Mouse (Mus musculus): ENCODE measurements around the gene Gm49450. TPM values are rescaled to one million over a fixed set of nuclear protein-coding genes. Genes with fewer than 3 reads are reported as not detected.
"Not testable (repeated sequence)": the region's sequence is repeated elsewhere in the genome, so short reads cannot be mapped to it uniquely, and the experiment has no call there.

Gm49450 gene
- polyA plus RNA-seq, 1 experiment from 2014 or later, result not detected

DNA sequence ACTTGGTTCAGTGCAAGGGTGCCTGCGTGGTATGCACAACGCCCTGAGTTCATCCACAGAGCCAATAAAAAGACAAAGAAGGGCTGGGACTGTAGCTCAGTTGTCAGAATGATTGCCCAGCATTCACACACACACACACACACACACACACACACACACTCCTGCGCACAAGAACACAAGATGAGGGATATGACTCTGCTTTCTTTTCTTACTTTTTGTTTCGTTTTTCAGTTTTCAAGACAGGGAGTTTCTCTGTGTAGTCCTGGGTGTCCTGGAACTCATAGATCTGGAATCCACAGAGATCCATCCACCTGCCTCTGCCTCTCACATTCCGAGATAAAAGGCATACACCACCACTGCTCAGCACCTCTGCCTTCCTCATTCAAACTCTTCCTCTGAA is 25.8 kb downstream of the Gm49450 start:
- no peak overlapping the region for H3K4me2 ChIP-seq (ENCODE audit: low read depth, low read length)
- H3K27me3 ChIP-seq (replicated peaks; ENCODE audit: control insufficient read depth, insufficient read depth, low read length), result no peaks in the 10 kb centered on the region
- H3K4me1 ChIP-seq (ENCODE audit: control insufficient read depth, insufficient read depth, low read length), result no peaks in the 10 kb centered on the region
- DNase-seq (ENCODE audit: low spot score) (no peak), ATAC-seq (ENCODE audit: low read depth) (no peak)
- WGBS, result 82% methylated on average over 5 of the region's 5 CpGs
- no peak overlapping the region for H3K4me3 ChIP-seq (ENCODE audit: low read depth, low read length)
- H3K9ac ChIP-seq (ENCODE audit: low read depth, low read length), result no peak overlapping the region
- H3K9me3 ChIP-seq (ENCODE audit: control insufficient read depth, low read length), result no peaks in the 10 kb centered on the region
- peaks cover 9% of the 10 kb centered on the region for H3K36me3 ChIP-seq (ENCODE audit: control insufficient read depth, insufficient read depth, low read length)
- no peak overlapping the region for H3K27ac ChIP-seq (replicated peaks; ENCODE audit: low read depth, low read length)

DNA sequence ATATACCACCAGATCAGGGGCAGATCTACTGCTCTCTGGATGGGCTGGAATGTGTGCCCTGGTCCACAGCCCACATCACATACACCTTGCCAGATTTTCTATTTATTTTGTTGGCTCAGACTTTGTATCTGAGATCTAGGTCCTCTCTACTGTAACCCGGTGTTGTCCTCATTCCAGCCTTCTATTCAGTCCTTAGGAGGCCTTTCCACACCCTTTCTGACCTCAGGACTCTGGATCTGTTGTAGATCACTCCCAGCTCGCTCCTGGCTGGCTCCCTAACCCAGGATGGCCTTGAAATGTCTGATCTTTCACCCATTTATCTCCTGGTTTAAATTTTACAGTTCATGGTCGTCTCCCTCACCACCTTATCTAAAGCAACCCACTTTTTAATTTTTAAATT is 28.7 kb downstream of the Gm49450 start:
- DNase-seq (ENCODE audit: low spot score) (no peak), ATAC-seq (ENCODE audit: low read depth) (no peak)
- Histone ChIP-seq H3K27ac (replicated peaks; ENCODE audit: low read depth, low read length) (no peak overlapping the region), H3K9ac (ENCODE audit: low read depth, low read length) (no peak overlapping the region), H3K4me2 (ENCODE audit: low read depth, low read length) (no peak overlapping the region), H3K36me3 (ENCODE audit: control insufficient read depth, insufficient read depth, low read length) (no peaks in the 10 kb centered on the region), H3K27me3 (replicated peaks; ENCODE audit: control insufficient read depth, insufficient read depth, low read length) (no peaks in the 10 kb centered on the region), H3K4me3 (ENCODE audit: low read depth, low read length) (no peak overlapping the region), H3K9me3 (ENCODE audit: control insufficient read depth, low read length) (no peaks in the 10 kb centered on the region), H3K4me1 (ENCODE audit: control insufficient read depth, insufficient read depth, low read length) (no peaks in the 10 kb centered on the region)
- WGBS, result 75% methylated on average over 3 of the region's 3 CpGs

DNA sequence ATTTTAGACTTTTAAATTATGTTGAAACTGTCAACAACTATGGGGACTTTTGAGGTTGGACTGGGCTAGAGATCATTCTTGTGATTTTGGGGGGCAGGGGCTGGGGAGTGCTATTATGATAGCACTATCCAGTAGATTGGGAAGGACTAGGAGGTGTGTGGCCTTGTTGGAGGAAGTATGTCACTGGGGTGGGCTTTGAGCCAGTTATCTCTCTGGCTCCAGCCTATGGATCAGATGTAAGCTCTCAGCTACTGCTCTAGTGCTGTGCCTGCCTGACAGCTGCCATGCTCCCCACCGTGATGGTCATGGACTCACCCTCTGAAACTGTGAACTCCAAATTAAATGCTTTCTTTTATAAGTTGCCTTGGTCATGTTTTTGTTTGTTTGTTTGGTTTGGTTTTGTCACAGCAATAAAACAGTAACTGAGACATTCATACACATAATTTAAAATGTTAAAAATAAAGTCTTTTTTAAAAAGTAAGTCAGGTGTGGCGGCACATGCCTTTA is 30.3 kb downstream of the Gm49450 start:
- H3K36me3 ChIP-seq (ENCODE audit: control insufficient read depth, insufficient read depth, low read length), result no peaks in the 10 kb centered on the region
- WGBS, result 89% methylated on average over 2 of the region's 2 CpGs
- ATAC-seq (ENCODE audit: low read depth), result no peak

GRCm38 (mm10) chr15:98922581-98922980 is 30.8 kb downstream of the Gm49450 start:
- Histone ChIP-seq H3K4me3 (ENCODE audit: low read depth, low read length) (no peak overlapping the region), H3K36me3 (ENCODE audit: control insufficient read depth, insufficient read depth, low read length) (no peaks in the 10 kb centered on the region), H3K9ac (ENCODE audit: low read depth, low read length) (no peak overlapping the region), H3K27me3 (replicated peaks; ENCODE audit: control insufficient read depth, insufficient read depth, low read length) (no peaks in the 10 kb centered on the region), H3K4me2 (ENCODE audit: low read depth, low read length) (no peak overlapping the region), H3K9me3 (ENCODE audit: control insufficient read depth, low read length) (no peaks in the 10 kb centered on the region), H3K27ac (replicated peaks; ENCODE audit: low read depth, low read length) (no peak overlapping the region), H3K4me1 (ENCODE audit: control insufficient read depth, insufficient read depth, low read length) (no peaks in the 10 kb centered on the region)
- DNase-seq (ENCODE audit: low spot score) (no peak), ATAC-seq (ENCODE audit: low read depth) (no peak)
- WGBS, result 59% methylated on average over 3 of the region's 3 CpGs

More for the DNA sequence above, 30.3 kb downstream of the Gm49450 start:
- Histone ChIP-seq H3K9me3 (ENCODE audit: control insufficient read depth, low read length) (no peaks in the 10 kb centered on the region), H3K27ac (replicated peaks; ENCODE audit: low read depth, low read length) (no peak overlapping the region), H3K27me3 (replicated peaks; ENCODE audit: control insufficient read depth, insufficient read depth, low read length) (no peaks in the 10 kb centered on the region), H3K9ac (ENCODE audit: low read depth, low read length) (no peak overlapping the region), H3K4me1 (ENCODE audit: control insufficient read depth, insufficient read depth, low read length) (no peaks in the 10 kb centered on the region), H3K4me2 (ENCODE audit: low read depth, low read length) (no peak overlapping the region), H3K4me3 (ENCODE audit: low read depth, low read length) (no peak overlapping the region)
- no peak for DNase-seq (ENCODE audit: low spot score)

- Histone ChIP-seq H3K27ac (replicated peaks; ENCODE audit: low read depth, low read length) (no peak overlapping the region), H3K4me2 (ENCODE audit: low read depth, low read length) (no peak overlapping the region), H3K27me3 (replicated peaks; ENCODE audit: control insufficient read depth, insufficient read depth, low read length) (no peaks in the 10 kb centered on the region), H3K4me3 (ENCODE audit: low read depth, low read length) (no peak overlapping the region), H3K4me1 (ENCODE audit: control insufficient read depth, insufficient read depth, low read length) (peaks cover 5% of the 10 kb centered on the region; the same call in 1 of the 2 replicates), H3K36me3 (ENCODE audit: control insufficient read depth, insufficient read depth, low read length) (no peaks in the 10 kb centered on the region), H3K9me3 (ENCODE audit: control insufficient read depth, low read length) (no peaks in the 10 kb centered on the region), H3K9ac (ENCODE audit: low read depth, low read length) (no peak overlapping the region)
- WGBS, result 63% methylated on average over 5 of the region's 5 CpGs
- ATAC-seq (ENCODE audit: low read depth) (no peak), DNase-seq (ENCODE audit: low spot score) (no peak)
Measured at GRCm38 (mm10) chr15:98921510-98921909, 31.8 kb downstream of the Gm49450 start.

GRCm38 (mm10) chr15:98918499-98918895 is 34.9 kb downstream of the Gm49450 start:
- Histone ChIP-seq H3K4me3 (ENCODE audit: low read depth, low read length) (peak overlapping the region; percentile 94), H3K4me2 (ENCODE audit: low read depth, low read length) (peak overlapping the region; percentile 59), H3K36me3 (ENCODE audit: control insufficient read depth, insufficient read depth, low read length) (peaks cover 14% of the 10 kb centered on the region; the same call in 1 of the 2 replicates), H3K27ac (replicated peaks; ENCODE audit: low read depth, low read length) (peak overlapping the region; percentile 81), H3K9ac (ENCODE audit: low read depth, low read length) (peak overlapping the region; percentile 92)
- 27% methylated on average over 8 of the region's 8 CpGs for WGBS
- not testable (repeated sequence) for DNase-seq (ENCODE audit: low spot score); H3K4me1 ChIP-seq (ENCODE audit: control insufficient read depth, insufficient read depth, low read length); H3K27me3 ChIP-seq (replicated peaks; ENCODE audit: control insufficient read depth, insufficient read depth, low read length); H3K9me3 ChIP-seq (ENCODE audit: control insufficient read depth, low read length); ATAC-seq (ENCODE audit: low read depth)

DNA sequence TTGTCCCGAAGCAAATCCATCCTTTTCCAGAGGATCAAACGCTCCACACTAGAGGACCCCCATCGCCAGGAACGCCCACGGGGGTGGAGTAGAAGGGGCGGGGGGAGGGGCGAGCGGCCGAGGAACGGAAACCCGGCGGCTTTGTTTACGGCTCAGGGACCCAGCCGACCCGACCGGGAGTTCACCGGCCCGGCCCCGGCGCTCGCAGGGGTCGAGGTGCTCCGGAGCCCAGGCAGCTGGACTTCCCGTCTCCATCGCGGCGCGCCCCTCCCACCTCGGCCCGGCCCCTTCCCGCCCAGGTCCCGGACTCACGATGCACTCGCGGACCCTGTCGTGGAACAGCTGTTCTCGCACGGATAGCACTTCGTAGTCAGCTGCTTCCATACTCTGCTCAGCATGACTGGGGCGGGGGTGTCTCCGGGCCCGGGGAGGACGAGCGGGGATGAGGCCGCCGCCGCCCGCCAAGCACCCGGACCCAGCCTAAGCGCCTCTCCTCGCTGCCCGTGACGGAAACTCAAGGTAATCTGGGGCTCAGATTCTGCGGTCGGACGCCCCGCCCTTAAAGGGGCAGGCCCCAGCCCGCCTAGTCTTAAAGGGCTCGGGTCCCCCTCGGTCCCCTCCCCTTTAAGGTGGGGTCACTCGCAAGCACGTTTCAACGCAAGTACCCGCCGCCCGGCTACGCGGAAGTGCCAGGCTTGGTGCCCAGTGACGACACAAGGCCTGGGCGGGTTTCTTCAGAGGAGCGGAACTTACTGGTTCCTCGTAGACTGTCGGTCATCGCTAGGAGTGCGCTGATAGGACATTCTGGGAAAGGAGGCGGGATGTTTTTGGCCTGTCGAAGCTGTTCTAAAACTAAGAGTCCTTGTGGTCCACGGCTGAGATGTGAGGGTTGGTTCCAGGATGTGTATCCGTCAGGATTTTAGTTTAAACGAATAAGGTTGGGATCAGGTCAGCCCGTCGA is 35.5 kb downstream of the Gm49450 start, which contains the start of gene Lmbr1l:
Gene Lmbr1l (minus strand): TSS at position 694 of the 961 bp plus-strand sequence.
- Histone ChIP-seq H3K4me3 (ENCODE audit: low read depth, low read length) (peak within 1 kb of the TSS; percentile 94), H3K27ac (replicated peaks; ENCODE audit: low read depth, low read length) (peak within 1 kb of the TSS; percentile 97), H3K4me1 (ENCODE audit: control insufficient read depth, insufficient read depth, low read length) (peaks cover 9% of the 10 kb centered on the region; the same call in 1 of the 2 replicates), H3K27me3 (replicated peaks; ENCODE audit: control insufficient read depth, insufficient read depth, low read length) (no peaks in the 10 kb centered on the region), H3K9me3 (ENCODE audit: control insufficient read depth, low read length) (no peaks in the 10 kb centered on the region), H3K9ac (ENCODE audit: low read depth, low read length) (peak within 1 kb of the TSS; percentile 92), H3K36me3 (ENCODE audit: control insufficient read depth, insufficient read depth, low read length) (peaks cover 20% of the 10 kb centered on the region), H3K4me2 (ENCODE audit: low read depth, low read length) (peak within 1 kb of the TSS; percentile 59)
- peak; percentile 99 for ATAC-seq (ENCODE audit: low read depth)
- WGBS, result under 1% methylated on average over 59 of the region's 82 CpGs
- DNase-seq (ENCODE audit: low spot score), result peak; percentile 100

DNA sequence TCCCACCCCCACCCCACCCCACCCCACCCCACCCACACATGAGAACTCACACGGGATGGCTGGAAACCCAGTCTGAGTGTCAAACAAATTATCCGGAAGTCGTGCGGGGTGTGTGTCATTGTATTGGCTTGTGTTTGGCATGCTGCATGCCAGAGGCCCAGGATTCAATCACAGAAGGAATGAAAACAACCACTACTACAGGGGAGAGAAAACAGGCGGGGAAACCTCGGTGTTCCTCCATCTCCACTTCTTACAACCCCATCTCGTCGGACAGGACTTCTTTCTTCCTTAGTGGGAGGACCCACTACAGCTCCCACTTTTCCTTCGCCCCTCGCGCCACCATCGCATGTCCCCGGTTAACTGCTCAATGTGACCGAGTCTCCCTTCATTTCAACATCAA is 36.3 kb downstream of the Gm49450 start:
- DNase-seq (ENCODE audit: low spot score) (peak; percentile 56), ATAC-seq (ENCODE audit: low read depth) (no peak)
- H3K9ac ChIP-seq (ENCODE audit: low read depth, low read length), result peak overlapping the region; percentile 92
- peaks cover 28% of the 10 kb centered on the region for H3K36me3 ChIP-seq (ENCODE audit: control insufficient read depth, insufficient read depth, low read length)
- peaks cover 9% of the 10 kb centered on the region; the same call in 1 of the 2 replicates for H3K4me1 ChIP-seq (ENCODE audit: control insufficient read depth, insufficient read depth, low read length)
- no peaks in the 10 kb centered on the region for H3K9me3 ChIP-seq (ENCODE audit: control insufficient read depth, low read length)
- peak overlapping the region; percentile 59 for H3K4me2 ChIP-seq (ENCODE audit: low read depth, low read length)
- peak overlapping the region; percentile 94 for H3K4me3 ChIP-seq (ENCODE audit: low read depth, low read length)
- peak overlapping the region; percentile 97 for H3K27ac ChIP-seq (replicated peaks; ENCODE audit: low read depth, low read length)
- WGBS, result under 1% methylated on average over 14 of the region's 14 CpGs
- H3K27me3 ChIP-seq (replicated peaks; ENCODE audit: control insufficient read depth, insufficient read depth, low read length), result no peaks in the 10 kb centered on the region
